Mouse (Mus musculus) cortical plate, adult 2 months (tissue): ENCODE data around the gene Dmrtc1c2. TPM values are rescaled to one million over a fixed set of nuclear protein-coding genes. Genes with fewer than 3 reads are reported as not detected.
"Not testable (repeated sequence)": the region's sequence is repeated elsewhere in the genome, so short reads cannot be mapped to it uniquely, and the experiment has no call there.

Experiments
- H3K27ac ChIP-seq: fragments of 200-500 bp; 2 replicates; pipeline ENCODE4 v1.5.1; 2012; ENCODE audit warnings: low read length, control low read depth, inconsistent platforms; ENCODE audit not compliant: insufficient read depth
- H3K4me1 ChIP-seq: fragments of 200-500 bp; 2 replicates; pipeline ENCODE4 v1.6.1; 2011; ENCODE audit warnings: low read length; ENCODE audit not compliant: control insufficient read depth, insufficient read depth
- H3K4me3 ChIP-seq: fragments of 200-500 bp; 2 replicates; pipeline ENCODE4 v1.5.1; 2011; ENCODE audit warnings: mild to moderate bottlenecking, low read length, control low read depth; ENCODE audit not compliant: insufficient read depth
- CTCF ChIP-seq: fragments of 200-500 bp; IDR thresholded peaks from 2 replicates; pipeline ENCODE4 v1.5.1; 2011; ENCODE audit warnings: mild to moderate bottlenecking, control low read depth, low read length; ENCODE audit not compliant: insufficient read depth; ENCODE audit errors: extremely low read depth
- POLR2A ChIP-seq: fragments of 200-500 bp; IDR thresholded peaks from 2 replicates; pipeline ENCODE4 v1.6.1; 2011; ENCODE audit warnings: mild to moderate bottlenecking, low read length, control low read depth; ENCODE audit not compliant: insufficient read depth; ENCODE audit errors: extremely low read depth
- polyA plus RNA-seq: library from polyadenylated mRNA; depleted of rRNA; stranded (reverse); fragments of >200 nt; gene quantifications from 2 replicates; pipeline ENCODE4 v1.2.3, GENCODE M21; 2012; rRNA removed

Dmrtc1c2 gene
- polyA plus RNA-seq = not detected in 2 replicates

DNA sequence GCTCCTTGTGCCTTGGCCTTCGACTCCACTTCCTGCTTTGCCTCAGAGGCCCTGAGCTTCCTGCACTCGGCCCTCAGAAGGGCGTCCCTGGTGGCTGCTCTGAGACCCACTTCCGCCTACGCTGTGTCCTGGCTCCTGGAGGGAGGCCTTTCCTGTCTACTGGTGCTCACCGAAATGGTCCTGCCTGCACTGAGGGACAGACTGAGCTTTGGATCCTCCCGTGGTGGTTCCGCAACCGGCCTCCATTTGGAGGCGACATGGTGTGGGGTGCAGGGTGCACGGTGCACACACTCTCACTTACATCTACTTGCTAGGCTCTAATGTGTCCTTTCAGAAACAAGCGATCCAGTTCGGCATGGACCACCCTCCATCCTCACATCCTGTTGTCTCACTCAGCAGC is at the start of gene Dmrtc1c2:
TSS of gene Dmrtc1c2 (minus strand) at position 101 of the 400 bp plus-strand sequence.
- H3K4me1 ChIP-seq, H3K4me3 ChIP-seq, H3K27ac ChIP-seq: not testable (repeated sequence)

GRCm38 (mm10) chrX:102867871-102868270 is 13.5 kb upstream of the Dmrtc1c2 start, which contains the start of gene 1700031F05Rik:
Gene 1700031F05Rik, minus strand, starts transcription at chrX:102867971.
- TF ChIP-seq POLR2A (no peak), CTCF (no peak)
- H3K4me3 ChIP-seq = no peak within 1 kb of the TSS

DNA sequence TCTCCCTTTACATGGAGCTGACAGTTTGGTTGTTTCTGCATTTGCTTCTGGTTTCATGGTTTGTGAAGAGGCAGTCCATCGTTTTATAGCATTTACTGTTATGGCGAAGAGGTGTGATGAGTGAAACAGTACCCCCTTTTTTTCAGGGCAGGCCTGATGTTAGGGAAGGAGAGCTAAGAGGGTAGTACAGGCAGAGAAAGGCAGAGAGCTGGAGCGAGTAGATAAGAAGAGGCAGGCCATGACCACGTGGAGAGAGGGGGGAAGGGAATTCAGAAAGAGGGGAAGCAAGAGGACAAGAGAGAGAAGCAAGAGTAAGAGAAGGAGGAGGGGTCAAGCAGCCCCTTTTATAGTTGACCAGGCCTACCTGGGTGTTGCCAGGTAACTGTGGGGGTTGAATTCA is 42.1 kb downstream of the Dmrtc1c2 start:
- Histone ChIP-seq H3K4me1 (no peaks in the 10 kb centered on the region), H3K27ac (no peak overlapping the region), H3K4me3 (no peak overlapping the region)
- TF ChIP-seq CTCF (no peak), POLR2A (no peak)

More at GRCm38 (mm10) chrX:102867871-102868270, 13.5 kb upstream of the Dmrtc1c2 start, which contains the start of gene 1700031F05Rik:
- H3K4me1 ChIP-seq = no peaks in the 10 kb centered on the region
- H3K27ac ChIP-seq = no peak within 1 kb of the TSS

DNA sequence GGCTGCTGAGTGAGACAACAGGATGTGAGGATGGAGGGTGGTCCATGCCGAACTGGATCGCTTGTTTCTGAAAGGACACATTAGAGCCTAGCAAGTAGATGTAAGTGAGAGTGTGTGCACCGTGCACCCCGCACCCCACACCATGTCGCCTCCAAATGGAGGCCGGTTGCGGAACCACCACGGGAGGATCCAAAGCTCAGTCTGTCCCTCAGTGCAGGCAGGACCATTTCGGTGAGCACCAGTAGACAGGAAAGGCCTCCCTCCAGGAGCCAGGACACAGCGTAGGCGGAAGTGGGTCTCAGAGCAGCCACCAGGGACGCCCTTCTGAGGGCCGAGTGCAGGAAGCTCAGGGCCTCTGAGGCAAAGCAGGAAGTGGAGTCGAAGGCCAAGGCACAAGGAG is 51.8 kb downstream of the Dmrtc1c2 start, which contains the start of gene Dmrtc1c1:
TSS of gene Dmrtc1c1 (plus strand) at position 301 of the 400 bp plus-strand sequence.
- H3K4me3 ChIP-seq, H3K27ac ChIP-seq, H3K4me1 ChIP-seq: not testable (repeated sequence)

Other genes starting within 250 kb of the Dmrtc1c2 start
- gene Phka1, start 210.4 kb downstream of the Dmrtc1c2 start, polyA plus RNA-seq = 15.2 and 15.6 TPM in 2 replicates
- gene Gm3880, start 167.6 kb downstream of the Dmrtc1c2 start, polyA plus RNA-seq = not detected in 2 replicates
- gene Gm9112, start 147.0 kb downstream of the Dmrtc1c2 start, polyA plus RNA-seq = not detected in 2 replicates
- not detected in 2 replicates for gene Dmrtc1b, start 146.8 kb downstream of the Dmrtc1c2 start, polyA plus RNA-seq
- not detected in 2 replicates for gene Dmrtc1c1, start 51.7 kb downstream of the Dmrtc1c2 start, polyA plus RNA-seq
- not detected in 2 replicates for gene 1700031F05Rik, start 13.4 kb upstream of the Dmrtc1c2 start, polyA plus RNA-seq
- 7.9 and 8.6 TPM in 2 replicates for gene Dmrtc1a, start 54.1 kb upstream of the Dmrtc1c2 start, polyA plus RNA-seq
- gene 1700011M02Rik, start 54.3 kb upstream of the Dmrtc1c2 start, polyA plus RNA-seq = not detected in 2 replicates
- gene 1700018G05Rik, start 73.8 kb upstream of the Dmrtc1c2 start, polyA plus RNA-seq = not detected in 2 replicates